Mouse (Mus musculus): ENCODE results near the gene Pms2. TPM values are rescaled to one million over a fixed set of nuclear protein-coding genes. Genes with fewer than 3 reads are reported as not detected.
A peak's percentile ranks its signal among the peaks of the same experiment; 100 is the strongest.

Gene Pms2
- polyA plus RNA-seq, 1 experiment from 2014 or later, result 33.0 TPM

- Histone ChIP-seq H3K27me3 (replicated peaks; ENCODE audit: control insufficient read depth, insufficient read depth, low read length) (no peaks in the 10 kb centered on the region), H3K4me1 (replicated peaks; ENCODE audit: control insufficient read depth, insufficient read depth, low read length) (0 out of 2 replicates have a peak, but pooled peaks cover 3% of the 10 kb centered on the region), H3K9me3 (ENCODE audit: control insufficient read depth, low read length) (no peaks in the 10 kb centered on the region), H3K36me3 (ENCODE audit: control insufficient read depth, insufficient read depth) (peaks cover 34% of the 10 kb centered on the region), H3K9ac (replicated peaks; ENCODE audit: low read depth, low read length) (no peak overlapping the region), H3K4me3 (replicated peaks; ENCODE audit: low read length) (no peak overlapping the region), H3K27ac (ENCODE audit: low read length) (no peak overlapping the region), H3K4me2 (ENCODE audit: low read length) (no peak overlapping the region)
- WGBS, result 93% methylated on average over 4 of the region's 4 CpGs
- ATAC-seq, result no peak
Measured at GRCm38 (mm10) chr5:143929291-143929690, 19.5 kb downstream of the Pms2 start.

GRCm38 (mm10) chr5:143930656-143931055 is 20.9 kb downstream of the Pms2 start:
- Histone ChIP-seq H3K4me1 (replicated peaks; ENCODE audit: control insufficient read depth, insufficient read depth, low read length) (0 out of 2 replicates have a peak, but pooled peaks cover 3% of the 10 kb centered on the region), H3K27ac (ENCODE audit: low read length) (no peak overlapping the region), H3K4me3 (replicated peaks; ENCODE audit: low read length) (no peak overlapping the region), H3K9me3 (ENCODE audit: control insufficient read depth, low read length) (no peaks in the 10 kb centered on the region), H3K27me3 (replicated peaks; ENCODE audit: control insufficient read depth, insufficient read depth, low read length) (no peaks in the 10 kb centered on the region), H3K9ac (replicated peaks; ENCODE audit: low read depth, low read length) (no peak overlapping the region), H3K4me2 (ENCODE audit: low read length) (no peak overlapping the region), H3K36me3 (ENCODE audit: control insufficient read depth, insufficient read depth) (peaks cover 26% of the 10 kb centered on the region)
- ATAC-seq, result no peak
- WGBS, result 95% methylated on average over 12 of the region's 12 CpGs

- H3K36me3 ChIP-seq (ENCODE audit: control insufficient read depth, insufficient read depth), result peaks cover 22% of the 10 kb centered on the region
- ATAC-seq, result no peak
- 88% methylated on average over 6 of the region's 6 CpGs for WGBS
Measured at GRCm38 (mm10) chr5:143931863-143932580, 22.3 kb downstream of the Pms2 start.

GRCm38 (mm10) chr5:143932831-143933230 is 23.1 kb downstream of the Pms2 start, which contains the start of gene Rsph10b:
TSS of gene Rsph10b (plus strand) at chr5:143933035.
- 0 out of 2 replicates have a peak within 1 kb of the TSS, but pooled peaks have one; percentile 7 for H3K4me3 ChIP-seq (replicated peaks; ENCODE audit: low read length)
- ATAC-seq, result no peak
- 8% methylated on average over 8 of the region's 8 CpGs for WGBS
- no peak within 1 kb of the TSS for H3K9ac ChIP-seq (replicated peaks; ENCODE audit: low read depth, low read length)
- H3K27me3 ChIP-seq (replicated peaks; ENCODE audit: control insufficient read depth, insufficient read depth, low read length), result no peaks in the 10 kb centered on the region
- no peak within 1 kb of the TSS for H3K4me2 ChIP-seq (ENCODE audit: low read length)
- H3K9me3 ChIP-seq (ENCODE audit: control insufficient read depth, low read length), result no peaks in the 10 kb centered on the region
- 0 out of 2 replicates have a peak, but pooled peaks cover 3% of the 10 kb centered on the region for H3K4me1 ChIP-seq (replicated peaks; ENCODE audit: control insufficient read depth, insufficient read depth, low read length)
- peaks cover 22% of the 10 kb centered on the region for H3K36me3 ChIP-seq (ENCODE audit: control insufficient read depth, insufficient read depth)
- no peak within 1 kb of the TSS for H3K27ac ChIP-seq (ENCODE audit: low read length)

More at GRCm38 (mm10) chr5:143931863-143932580, 22.3 kb downstream of the Pms2 start:
- Histone ChIP-seq H3K4me3 (replicated peaks; ENCODE audit: low read length) (no peak overlapping the region), H3K27me3 (replicated peaks; ENCODE audit: control insufficient read depth, insufficient read depth, low read length) (no peaks in the 10 kb centered on the region), H3K27ac (ENCODE audit: low read length) (no peak overlapping the region), H3K9me3 (ENCODE audit: control insufficient read depth, low read length) (no peaks in the 10 kb centered on the region), H3K9ac (replicated peaks; ENCODE audit: low read depth, low read length) (no peak overlapping the region), H3K4me1 (replicated peaks; ENCODE audit: control insufficient read depth, insufficient read depth, low read length) (0 out of 2 replicates have a peak, but pooled peaks cover 3% of the 10 kb centered on the region), H3K4me2 (ENCODE audit: low read length) (no peak overlapping the region)

- H3K4me2 ChIP-seq (ENCODE audit: low read length), result no peak overlapping the region
- ATAC-seq, result no peak
Measured at GRCm38 (mm10) chr5:143933414-143933813, 23.6 kb downstream of the Pms2 start.

GRCm38 (mm10) chr5:143933875-143934274 is 24.1 kb downstream of the Pms2 start:
- ATAC-seq, result no peak
- Histone ChIP-seq H3K4me3 (replicated peaks; ENCODE audit: low read length) (no peak overlapping the region), H3K4me2 (ENCODE audit: low read length) (no peak overlapping the region), H3K27me3 (replicated peaks; ENCODE audit: control insufficient read depth, insufficient read depth, low read length) (no peaks in the 10 kb centered on the region), H3K36me3 (ENCODE audit: control insufficient read depth, insufficient read depth) (peaks cover 16% of the 10 kb centered on the region), H3K4me1 (replicated peaks; ENCODE audit: control insufficient read depth, insufficient read depth, low read length) (0 out of 2 replicates have a peak, but pooled peaks cover 3% of the 10 kb centered on the region), H3K9ac (replicated peaks; ENCODE audit: low read depth, low read length) (no peak overlapping the region), H3K27ac (ENCODE audit: low read length) (no peak overlapping the region), H3K9me3 (ENCODE audit: control insufficient read depth, low read length) (no peaks in the 10 kb centered on the region)
- WGBS, result 81% methylated on average over 1 of the region's 1 CpGs

More at GRCm38 (mm10) chr5:143933414-143933813, 23.6 kb downstream of the Pms2 start:
- H3K9ac ChIP-seq (replicated peaks; ENCODE audit: low read depth, low read length), result no peak overlapping the region
- H3K27me3 ChIP-seq (replicated peaks; ENCODE audit: control insufficient read depth, insufficient read depth, low read length), result no peaks in the 10 kb centered on the region
- H3K36me3 ChIP-seq (ENCODE audit: control insufficient read depth, insufficient read depth), result peaks cover 19% of the 10 kb centered on the region
- 91% methylated on average over 11 of the region's 11 CpGs for WGBS
- no peak overlapping the region for H3K4me3 ChIP-seq (replicated peaks; ENCODE audit: low read length)
- no peak overlapping the region for H3K27ac ChIP-seq (ENCODE audit: low read length)
- H3K4me1 ChIP-seq (replicated peaks; ENCODE audit: control insufficient read depth, insufficient read depth, low read length), result 0 out of 2 replicates have a peak, but pooled peaks cover 3% of the 10 kb centered on the region
- H3K9me3 ChIP-seq (ENCODE audit: control insufficient read depth, low read length), result no peaks in the 10 kb centered on the region

GRCm38 (mm10) chr5:143936156-143936555 is 26.4 kb downstream of the Pms2 start:
- Histone ChIP-seq H3K4me2 (ENCODE audit: low read length) (no peak overlapping the region), H3K36me3 (ENCODE audit: control insufficient read depth, insufficient read depth) (0 out of 2 replicates have a peak, but pooled peaks cover 2% of the 10 kb centered on the region), H3K9ac (replicated peaks; ENCODE audit: low read depth, low read length) (no peak overlapping the region), H3K4me3 (replicated peaks; ENCODE audit: low read length) (no peak overlapping the region), H3K27ac (ENCODE audit: low read length) (no peak overlapping the region), H3K27me3 (replicated peaks; ENCODE audit: control insufficient read depth, insufficient read depth, low read length) (no peaks in the 10 kb centered on the region), H3K4me1 (replicated peaks; ENCODE audit: control insufficient read depth, insufficient read depth, low read length) (0 out of 2 replicates have a peak, but pooled peaks cover 3% of the 10 kb centered on the region), H3K9me3 (ENCODE audit: control insufficient read depth, low read length) (no peaks in the 10 kb centered on the region)
- ATAC-seq, result no peak
- 91% methylated on average over 9 of the region's 9 CpGs for WGBS

GRCm38 (mm10) chr5:143941588-143941987 is 31.8 kb downstream of the Pms2 start:
- Histone ChIP-seq H3K27me3 (replicated peaks; ENCODE audit: control insufficient read depth, insufficient read depth, low read length) (no peaks in the 10 kb centered on the region), H3K4me3 (replicated peaks; ENCODE audit: low read length) (no peak overlapping the region), H3K9ac (replicated peaks; ENCODE audit: low read depth, low read length) (no peak overlapping the region), H3K9me3 (ENCODE audit: control insufficient read depth, low read length) (no peaks in the 10 kb centered on the region), H3K4me2 (ENCODE audit: low read length) (no peak overlapping the region), H3K4me1 (replicated peaks; ENCODE audit: control insufficient read depth, insufficient read depth, low read length) (no peaks in the 10 kb centered on the region), H3K36me3 (ENCODE audit: control insufficient read depth, insufficient read depth) (no peaks in the 10 kb centered on the region), H3K27ac (ENCODE audit: low read length) (no peak overlapping the region)
- ATAC-seq, result no peak
- 26% methylated on average over 9 of the region's 10 CpGs for WGBS

- H3K27ac ChIP-seq (ENCODE audit: low read length), result peak overlapping the region; percentile 87
- no peak overlapping the region for H3K9ac ChIP-seq (replicated peaks; ENCODE audit: low read depth, low read length)
- no peak overlapping the region for H3K4me2 ChIP-seq (ENCODE audit: low read length)
- H3K4me3 ChIP-seq (replicated peaks; ENCODE audit: low read length), result no peak overlapping the region
- WGBS, result 76% methylated on average over 14 of the region's 14 CpGs
- no peaks in the 10 kb centered on the region for H3K4me1 ChIP-seq (replicated peaks; ENCODE audit: control insufficient read depth, insufficient read depth, low read length)
- ATAC-seq, result peak; percentile 82
- H3K27me3 ChIP-seq (replicated peaks; ENCODE audit: control insufficient read depth, insufficient read depth, low read length), result no peaks in the 10 kb centered on the region
- no peaks in the 10 kb centered on the region for H3K36me3 ChIP-seq (ENCODE audit: control insufficient read depth, insufficient read depth)
- H3K9me3 ChIP-seq (ENCODE audit: control insufficient read depth, low read length), result no peaks in the 10 kb centered on the region
Measured at GRCm38 (mm10) chr5:143943231-143944125, 33.7 kb downstream of the Pms2 start.

All from forebrain, embryonic 16.5 days (tissue).